Mouse (Mus musculus): ENCODE results near the gene Ppp4r3b.
A peak's percentile ranks its signal among the peaks of the same experiment; 100 is the strongest.

Ppp4r3b gene

DNA sequence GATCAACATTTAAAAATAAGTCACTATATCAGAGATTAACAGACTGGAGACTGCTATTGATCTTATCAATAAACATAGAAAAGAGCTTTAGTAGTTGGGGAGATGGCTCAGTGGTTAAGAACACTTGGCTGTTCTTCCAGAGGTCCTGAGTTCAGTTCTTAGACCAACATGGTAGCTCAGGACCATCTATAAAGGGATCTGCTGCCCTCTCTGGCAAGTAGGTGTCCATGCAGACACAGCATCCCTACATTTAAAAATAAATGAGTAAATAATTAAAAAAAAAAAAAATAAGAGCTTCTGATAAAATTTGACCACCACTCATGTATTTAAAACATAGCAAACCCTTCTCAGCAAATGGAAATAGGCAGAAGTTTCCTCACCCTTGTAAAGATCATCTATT is 65.4 kb downstream of the Ppp4r3b start:
- DNase-seq (ENCODE audit: low spot score): no peak

- DNase-seq (ENCODE audit: low spot score): no peak
Measured at GRCm38 (mm10) chr11:29238551-29238950, 65.9 kb downstream of the Ppp4r3b start.

- DNase-seq (ENCODE audit: low spot score): no peak
Measured at GRCm38 (mm10) chr11:29239353-29239752, 66.7 kb downstream of the Ppp4r3b start.

DNA sequence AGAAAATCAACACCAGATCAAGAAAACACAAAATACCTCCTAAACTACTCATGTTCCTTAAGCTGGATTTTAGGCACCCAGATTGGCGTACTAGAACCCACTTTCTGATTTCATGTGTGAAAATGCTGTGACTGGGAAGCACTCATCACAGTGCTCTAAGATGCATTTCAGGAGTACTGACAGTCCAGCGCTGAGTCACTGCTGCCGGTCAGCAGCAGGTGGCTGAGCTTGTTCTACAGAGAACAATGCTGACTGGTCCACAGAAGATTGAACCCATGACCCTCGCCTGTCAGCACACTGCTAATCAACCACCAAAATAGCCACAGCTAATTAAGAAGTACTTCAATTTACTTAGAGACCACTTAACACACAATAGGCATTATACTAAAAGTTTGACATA is 69.3 kb downstream of the Ppp4r3b start:
- DNase-seq (ENCODE audit: low spot score): no peak

GRCm38 (mm10) chr11:29245988-29246387 is 73.3 kb downstream of the Ppp4r3b start:
- DNase-seq (ENCODE audit: low spot score): no peak

DNA sequence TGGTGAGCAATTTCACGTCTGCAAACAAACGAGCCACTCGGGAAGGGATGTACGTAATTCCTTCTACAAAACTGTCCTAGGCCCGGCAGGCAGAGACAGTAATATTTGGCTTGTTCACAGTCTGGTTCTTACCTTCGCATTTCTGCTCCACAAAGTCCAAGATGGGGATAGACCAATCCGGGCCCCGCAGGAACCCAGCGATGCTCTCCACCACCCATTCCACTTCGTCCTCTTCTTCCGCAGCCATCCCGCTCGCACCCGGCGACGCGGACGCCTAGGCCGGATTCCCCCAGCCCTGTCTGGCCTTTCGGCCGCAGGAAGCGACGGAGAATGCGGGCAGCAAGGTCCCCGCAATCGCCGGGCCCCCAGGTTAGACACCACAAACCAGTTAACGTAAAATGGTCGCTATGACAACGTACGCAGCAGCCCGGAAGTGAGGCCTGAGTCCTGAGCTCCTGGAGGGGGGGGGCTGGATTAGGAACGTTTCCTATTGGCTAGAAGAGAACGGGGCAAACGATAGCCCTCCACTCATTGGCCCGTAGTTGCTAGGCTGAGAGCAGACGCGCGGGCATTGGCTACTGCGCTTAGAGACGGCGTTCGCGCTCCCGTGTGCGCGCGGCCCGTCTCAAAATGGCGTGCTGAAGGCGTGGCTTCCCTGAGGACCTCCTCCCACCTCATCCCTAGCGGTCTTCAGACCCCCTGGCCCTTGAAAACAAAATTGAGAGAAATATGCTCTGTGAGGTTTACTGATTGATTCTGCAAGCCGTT is 74.4 kb downstream of the Ppp4r3b start, which contains the start of gene Cfap36:
Gene Cfap36 (minus strand): TSS at position 527 of the 768 bp plus-strand sequence.
- DNase-seq (ENCODE audit: low spot score): peak; percentile 99

- DNase-seq (ENCODE audit: low spot score): no peak
Measured at GRCm38 (mm10) chr11:29247725-29248124, 75.0 kb downstream of the Ppp4r3b start.

GRCm38 (mm10) chr11:29248386-29248785 is 75.7 kb downstream of the Ppp4r3b start:
- no peak for DNase-seq (ENCODE audit: low spot score)

DNA sequence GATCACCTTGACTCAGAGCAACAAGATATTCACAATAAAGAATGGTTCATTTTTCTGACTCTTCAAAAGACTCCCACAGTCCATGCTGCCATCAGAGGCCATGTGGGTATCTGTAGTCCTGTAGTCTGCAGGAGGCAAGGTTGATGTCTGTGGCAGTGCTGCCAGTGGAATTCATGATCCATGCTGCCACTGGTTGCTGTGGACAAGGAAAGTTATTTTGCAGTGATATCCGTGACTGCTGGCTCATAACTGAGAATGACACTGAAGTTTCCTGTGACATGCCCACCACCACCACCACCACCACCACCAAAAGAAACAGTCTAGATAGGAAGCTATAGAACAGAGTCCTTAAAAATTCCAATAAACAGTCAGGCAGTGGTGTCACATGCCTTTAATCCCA is 82.0 kb downstream of the Ppp4r3b start:
- no peak for DNase-seq (ENCODE audit: low spot score)

GRCm38 (mm10) chr11:29267824-29268223 is 95.1 kb downstream of the Ppp4r3b start:
- DNase-seq (ENCODE audit: low spot score): peak; percentile 83

Measured in embryo, embryonic 10.5 days (tissue).